Mouse (Mus musculus): ENCODE results near the gene Prcp. TPM values are rescaled to one million over a fixed set of nuclear protein-coding genes. Genes with fewer than 3 reads are reported as not detected.

Gene Prcp
- total and polyA plus RNA-seq, 3 experiments = 40.3 to 48.4 TPM; not detected in 1

DNA sequence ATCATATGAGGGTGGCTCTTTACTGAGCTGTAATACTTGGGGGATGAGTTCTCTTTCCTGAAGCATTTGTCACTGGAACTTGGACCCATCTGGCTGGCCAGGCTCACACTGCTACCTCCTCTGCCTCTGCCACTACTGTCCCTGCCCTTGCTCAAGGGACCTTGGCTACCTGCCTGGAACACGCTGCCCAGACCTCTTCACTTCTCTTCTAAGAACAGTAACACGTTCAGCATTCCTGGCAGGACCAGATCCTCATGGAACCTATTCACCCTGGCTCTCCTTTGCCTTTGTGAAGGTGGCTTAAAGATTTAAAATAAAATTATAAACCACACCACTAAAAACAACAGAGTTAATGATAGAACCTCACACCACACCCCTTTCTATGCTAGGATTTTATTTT lies 107.6 kb downstream of the Prcp start:
- Histone ChIP-seq H3K4me3 (ENCODE audit: control insufficient read depth in 1 of 2, insufficient read depth in 1 of 2, low read depth in 2 of 2, low read length in 2 of 2) (no peak overlapping the region), H3K9me3 (replicated peaks; ENCODE audit: insufficient read depth, low read length) (no peaks in the 10 kb centered on the region), H3K36me3 (ENCODE audit: control insufficient read depth in 1 of 2, insufficient read depth in 2 of 2, low read length in 2 of 2) (no peaks in the 10 kb centered on the region), H3K79me2 (ENCODE audit: control insufficient read depth, insufficient read depth, low read length, poor library complexity) (no peaks in the 10 kb centered on the region), H3K4me1 (ENCODE audit: control insufficient read depth in 1 of 2, insufficient read depth in 2 of 2, low read length in 2 of 2) (no peaks in the 10 kb centered on the region), H3K9ac (ENCODE audit: control insufficient read depth, low read depth, low read length, poor library complexity, severe bottlenecking) (no peak overlapping the region), H3K27ac (ENCODE audit: control insufficient read depth, low read depth, low read length) (no peak overlapping the region), H3K27me3 (ENCODE audit: control insufficient read depth in 1 of 2, insufficient read depth in 2 of 2, low read length in 2 of 2) (no peaks in the 10 kb centered on the region)
- no peak for TF ChIP-seq CHD2 (IDR thresholded peaks at IDR 0.05; ENCODE audit: low read length)
- TF ChIP-seq GABPA (IDR thresholded peaks at IDR 0.05; ENCODE audit: low read depth, low read length) = no peak
- TF ChIP-seq MYB (IDR thresholded peaks at IDR 0.05; ENCODE audit: low read depth, low read length) = no peak
- no peak for TF ChIP-seq MYC (IDR thresholded peaks at IDR 0.05; ENCODE audit: low read depth, low read length)
- DNase-seq (ENCODE audit: low read depth, low spot score) = no peak

Other genes with a start within 250 kb of the Prcp start
- 0.75 and 1.1 TPM in 2 replicates for gene Ankrd42, start 237.3 kb upstream of the Prcp start, total RNA-seq (2012; rRNA removed)
- 1 to 10 TPM in 1 of 2 experiments, not detected in 1; 1.4 TPM for gene Ankrd42, start 237.3 kb upstream of the Prcp start, polyA plus RNA-seq (2012; ENCODE audit: insufficient read depth in 1 of 2, insufficient read length in 2 of 2, low read depth in 1 of 2, low replicate concordance in 2 of 2, missing spikeins in 1 of 2)
- gene Pcf11, start 204.5 kb upstream of the Prcp start, total RNA-seq (2012; rRNA removed) = 24.7 and 25.6 TPM in 2 replicates
- 10 to 100 TPM; 34.0 to 60.3 TPM for gene Pcf11, start 204.5 kb upstream of the Prcp start, polyA plus RNA-seq (2012; ENCODE audit: insufficient read depth in 1 of 2, insufficient read length in 2 of 2, low read depth in 1 of 2, low replicate concordance in 2 of 2, missing spikeins in 1 of 2)
- gene Rab30, start 132.9 kb upstream of the Prcp start, total RNA-seq (2012; rRNA removed) = 0.62 and 1.3 TPM in 2 replicates
- gene Rab30, start 132.9 kb upstream of the Prcp start, polyA plus RNA-seq (2012; ENCODE audit: insufficient read depth in 1 of 2, insufficient read length in 2 of 2, low read depth in 1 of 2, low replicate concordance in 2 of 2, missing spikeins in 1 of 2) = 1 to 10 TPM in 1 of 2 experiments, not detected in 1; 1.3 TPM
- gene Ddias, start 223 bp upstream of the Prcp start, total RNA-seq (2012; rRNA removed) = 17.8 and 23.5 TPM in 2 replicates
- gene Ddias, start 223 bp upstream of the Prcp start, polyA plus RNA-seq (2012; ENCODE audit: insufficient read depth in 1 of 2, insufficient read length in 2 of 2, low read depth in 1 of 2, low replicate concordance in 2 of 2, missing spikeins in 1 of 2) = 10 to 100 TPM in 1 of 2 experiments, not detected in 1; 19.9 TPM
- not detected in 2 replicates for gene Fam181b, start 205.4 kb downstream of the Prcp start, total RNA-seq (2012; rRNA removed)
- not detected for gene Fam181b, start 205.4 kb downstream of the Prcp start, polyA plus RNA-seq (2012; ENCODE audit: insufficient read depth in 1 of 2, insufficient read length in 2 of 2, low read depth in 1 of 2, low replicate concordance in 2 of 2, missing spikeins in 1 of 2)